Mouse (Mus musculus) kidney, postnatal 10 days (tissue): ENCODE measurements around the gene Coro1b.

Experiments
- DNase-seq: peaks from one replicate; pipeline ENCODE4 v3.0.0; 2021; ENCODE audit warnings: mixed read lengths

Coro1b gene

GRCm38 (mm10) chr19:4144550-4145498, 3.6 kb upstream of the Coro1b start:
- peak; percentile 51 for DNase-seq

DNA sequence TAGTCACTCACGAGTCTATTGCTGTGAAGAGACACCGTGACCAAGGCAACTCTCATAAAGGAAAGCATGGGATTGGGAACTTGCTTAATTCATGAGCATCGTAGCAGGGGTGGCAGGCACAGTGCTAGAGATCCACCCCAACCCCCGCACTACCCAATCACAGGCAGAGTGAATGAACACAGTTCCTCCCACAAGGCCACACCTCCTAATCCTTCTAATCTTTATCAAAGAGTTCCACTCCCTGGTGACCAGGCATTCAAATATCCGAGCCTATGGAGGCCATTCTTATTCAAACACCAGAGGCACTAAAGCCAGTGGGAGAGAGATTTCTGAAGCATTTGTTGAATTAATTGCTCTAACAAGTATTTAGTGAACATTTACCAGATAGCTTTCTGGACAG, 2.5 kb upstream of the Coro1b start:
- DNase-seq: no peak

GRCm38 (mm10) chr19:4146366-4147021, 1.9 kb upstream of the Coro1b start:
- no peak for DNase-seq

- DNase-seq: no peak
Measured at GRCm38 (mm10) chr19:4147022-4147405, 1.4 kb upstream of the Coro1b start.

- DNase-seq: no peak
Measured at GRCm38 (mm10) chr19:4147782-4148490, 483 bp upstream of the Coro1b start.

GRCm38 (mm10) chr19:4148819-4149218, 400 bp downstream of the Coro1b start:
- no peak for DNase-seq

DNA sequence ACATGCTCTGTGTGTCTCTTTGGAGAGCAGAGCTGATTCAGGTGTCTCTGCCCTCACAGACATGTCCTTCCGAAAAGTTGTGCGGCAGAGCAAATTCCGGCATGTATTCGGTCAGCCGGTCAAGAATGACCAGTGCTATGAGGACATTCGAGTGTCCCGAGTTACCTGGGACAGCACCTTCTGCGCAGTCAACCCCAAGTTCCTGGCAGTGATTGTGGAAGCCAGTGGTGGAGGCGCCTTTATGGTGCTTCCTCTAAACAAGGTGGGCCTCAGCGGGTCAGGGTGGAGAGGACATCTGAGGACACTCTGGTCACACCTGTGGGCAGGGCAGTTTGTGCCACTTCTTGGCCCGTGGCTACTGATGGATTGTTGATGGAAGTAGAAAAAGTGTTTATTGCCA, 864 bp downstream of the Coro1b start:
- no peak for DNase-seq

DNA sequence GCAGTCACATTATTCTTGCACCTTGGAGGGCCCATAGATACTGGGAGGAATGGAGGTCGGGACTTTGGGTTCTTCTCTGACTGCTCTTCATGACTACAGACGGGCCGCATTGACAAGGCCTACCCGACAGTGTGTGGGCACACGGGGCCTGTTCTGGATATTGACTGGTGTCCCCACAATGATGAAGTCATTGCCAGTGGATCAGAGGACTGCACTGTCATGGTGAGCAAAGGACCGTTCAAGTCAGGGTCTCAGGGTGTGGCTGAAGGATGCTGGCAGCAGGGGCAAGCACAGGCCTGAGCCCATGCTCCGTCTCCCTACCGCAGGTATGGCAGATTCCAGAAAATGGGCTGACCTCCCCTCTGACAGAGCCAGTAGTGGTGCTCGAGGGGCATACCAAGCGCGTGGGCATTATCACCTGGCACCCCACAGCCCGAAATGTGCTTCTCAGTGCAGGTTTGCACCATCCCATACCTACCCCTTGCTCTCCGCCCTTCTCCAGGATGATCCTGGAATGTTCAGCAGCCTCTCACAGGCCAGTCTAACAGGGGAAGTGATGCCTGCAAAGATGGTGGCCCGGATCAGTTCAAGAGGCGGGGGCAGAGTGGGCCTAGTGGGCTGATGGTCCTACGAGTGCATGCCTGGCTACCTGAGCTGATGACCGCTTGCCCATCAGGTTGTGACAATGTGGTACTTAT, 1.5 kb downstream of the Coro1b start:
- DNase-seq: no peak

DNA sequence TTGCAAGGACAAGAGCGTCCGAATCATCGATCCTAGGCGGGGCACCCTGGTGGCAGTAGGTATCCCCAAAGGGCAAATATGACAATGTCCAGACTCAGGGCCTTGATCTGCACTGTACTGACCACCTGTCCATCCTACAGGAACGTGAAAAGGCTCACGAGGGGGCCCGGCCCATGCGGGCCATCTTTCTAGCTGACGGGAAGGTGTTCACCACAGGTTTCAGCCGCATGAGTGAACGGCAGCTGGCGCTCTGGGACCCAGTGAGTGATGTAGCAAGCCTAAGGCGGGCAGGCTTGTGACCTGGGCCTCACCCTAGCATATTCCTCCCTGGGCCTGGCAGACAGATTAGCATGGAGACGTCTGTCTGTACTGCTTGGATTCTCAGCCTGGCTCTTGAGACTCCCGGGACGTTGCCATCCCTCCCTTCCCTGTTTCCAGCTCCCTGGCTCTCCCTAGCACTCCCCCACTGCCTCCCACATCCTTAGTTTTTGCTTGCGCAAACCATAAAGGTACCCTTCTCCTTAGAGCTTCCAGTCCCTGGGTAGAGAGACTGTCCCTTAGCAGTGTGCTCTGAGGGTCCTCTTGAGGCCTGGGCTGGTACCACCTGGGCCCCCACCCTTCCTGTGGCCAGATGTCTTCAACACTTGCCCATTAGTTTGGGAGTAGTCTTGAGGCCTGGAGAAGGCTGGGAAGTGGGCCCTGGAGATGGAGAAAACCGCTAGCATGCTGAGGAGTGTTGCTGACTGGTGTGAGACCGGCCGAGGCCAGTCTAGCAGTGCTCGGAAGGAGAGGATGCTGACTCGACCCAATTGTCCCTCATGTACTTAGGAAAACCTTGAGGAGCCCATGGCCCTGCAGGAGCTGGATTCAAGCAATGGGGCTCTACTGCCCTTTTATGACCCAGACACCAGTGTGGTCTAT, 2.4 kb downstream of the Coro1b start:
- DNase-seq: no peak

- no peak for DNase-seq
Measured at GRCm38 (mm10) chr19:4151488-4151860, 3.1 kb downstream of the Coro1b start.

GRCm38 (mm10) chr19:4151898-4152297, 3.5 kb downstream of the Coro1b start:
- no peak for DNase-seq

DNA sequence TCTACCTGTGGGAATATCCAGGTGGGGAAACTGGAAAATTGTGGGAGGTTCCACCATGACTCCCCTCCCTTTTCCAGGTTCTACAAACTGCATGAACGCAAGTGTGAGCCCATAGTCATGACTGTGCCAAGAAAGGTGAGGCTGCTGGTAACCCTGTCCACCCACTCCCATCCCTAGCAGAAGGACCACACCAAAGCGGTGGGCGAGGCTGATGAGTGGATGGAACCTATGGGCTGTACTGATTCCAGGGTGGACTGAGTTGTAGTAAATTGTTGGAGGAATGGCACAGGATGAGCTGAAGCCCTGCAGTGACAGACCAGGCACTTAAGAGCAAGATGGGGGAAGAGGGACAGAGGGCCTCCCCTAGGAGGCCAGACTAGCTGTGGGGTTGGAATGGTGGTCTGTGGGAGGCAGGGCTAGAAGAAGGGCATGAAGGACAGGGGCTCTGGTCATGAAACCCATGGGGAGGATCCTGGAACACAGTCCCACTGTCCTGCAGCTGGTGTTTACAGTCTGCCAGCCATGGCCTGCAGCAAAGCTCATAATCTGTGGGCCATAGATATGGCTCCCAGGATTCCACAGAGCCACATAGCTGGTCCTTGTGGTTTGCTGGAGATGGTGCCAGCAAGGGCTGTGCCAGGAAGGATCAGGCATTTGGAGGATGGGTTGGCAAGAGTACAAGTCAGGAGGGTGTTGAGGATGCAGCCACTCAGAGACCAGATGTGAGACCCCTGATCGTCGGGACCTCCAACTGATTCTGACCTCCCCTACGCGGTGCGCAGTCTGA, 4.2 kb downstream of the Coro1b start:
- no peak for DNase-seq

DNA sequence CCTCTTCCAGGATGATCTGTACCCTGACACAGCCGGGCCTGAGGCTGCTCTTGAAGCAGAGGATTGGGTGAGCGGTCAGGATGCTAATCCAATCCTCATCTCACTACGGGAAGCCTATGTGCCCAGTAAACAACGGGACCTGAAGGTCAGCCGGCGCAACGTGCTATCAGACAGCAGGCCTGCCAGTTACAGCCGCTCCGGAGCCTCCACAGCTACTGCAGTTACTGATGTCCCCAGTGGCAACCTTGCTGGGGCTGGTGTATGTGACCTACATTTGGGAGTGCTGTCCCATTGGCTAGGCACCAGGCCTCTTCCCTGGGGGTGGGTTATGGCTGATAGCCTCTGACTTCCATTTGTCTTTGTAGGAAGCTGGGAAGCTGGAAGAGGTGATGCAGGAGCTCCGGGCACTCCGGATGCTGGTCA, 4.8 kb downstream of the Coro1b start, which contains the start of gene Ptprcap:
TSS of gene Ptprcap (plus strand) at position 373 of the 423 bp plus-strand sequence.
- DNase-seq: no peak

DNA sequence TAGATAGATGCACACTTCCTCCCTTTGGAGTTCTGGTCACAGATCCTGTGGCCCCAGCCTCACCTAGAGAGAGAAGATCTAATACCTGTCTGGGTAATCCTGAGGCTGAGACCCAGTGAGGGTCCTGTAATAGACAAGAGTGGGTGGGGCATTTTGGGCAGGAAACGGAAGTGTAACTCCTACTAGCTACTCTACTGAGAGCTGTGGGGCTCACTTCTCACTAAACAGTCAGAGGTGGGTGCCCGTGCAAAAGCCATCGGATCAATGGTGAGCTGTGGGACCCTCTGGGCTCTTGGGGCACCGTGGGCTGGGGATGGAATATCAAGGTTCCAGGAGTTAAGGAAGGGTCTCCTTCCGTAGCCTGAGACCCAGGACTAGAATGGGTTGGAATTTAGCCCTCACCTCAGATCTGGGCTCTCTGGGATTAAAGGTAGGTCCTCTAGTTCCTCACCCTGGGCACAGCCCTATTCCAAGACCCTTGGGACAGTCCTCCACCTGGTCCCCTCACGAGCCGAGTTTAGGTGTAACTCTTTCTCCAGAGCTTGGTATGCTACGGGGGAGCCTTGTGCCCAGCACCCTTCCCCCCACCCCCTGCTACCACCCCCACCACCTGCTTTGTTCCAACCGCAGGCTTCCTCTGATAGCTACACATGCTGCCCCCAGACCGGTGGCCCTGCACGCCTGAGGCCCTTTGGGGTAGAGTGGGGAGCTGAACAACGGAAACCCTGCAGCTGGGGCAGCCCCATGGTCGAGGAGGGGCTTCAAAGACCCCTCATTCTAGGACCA, 6.2 kb downstream of the Coro1b start:
- DNase-seq: no peak

DNA sequence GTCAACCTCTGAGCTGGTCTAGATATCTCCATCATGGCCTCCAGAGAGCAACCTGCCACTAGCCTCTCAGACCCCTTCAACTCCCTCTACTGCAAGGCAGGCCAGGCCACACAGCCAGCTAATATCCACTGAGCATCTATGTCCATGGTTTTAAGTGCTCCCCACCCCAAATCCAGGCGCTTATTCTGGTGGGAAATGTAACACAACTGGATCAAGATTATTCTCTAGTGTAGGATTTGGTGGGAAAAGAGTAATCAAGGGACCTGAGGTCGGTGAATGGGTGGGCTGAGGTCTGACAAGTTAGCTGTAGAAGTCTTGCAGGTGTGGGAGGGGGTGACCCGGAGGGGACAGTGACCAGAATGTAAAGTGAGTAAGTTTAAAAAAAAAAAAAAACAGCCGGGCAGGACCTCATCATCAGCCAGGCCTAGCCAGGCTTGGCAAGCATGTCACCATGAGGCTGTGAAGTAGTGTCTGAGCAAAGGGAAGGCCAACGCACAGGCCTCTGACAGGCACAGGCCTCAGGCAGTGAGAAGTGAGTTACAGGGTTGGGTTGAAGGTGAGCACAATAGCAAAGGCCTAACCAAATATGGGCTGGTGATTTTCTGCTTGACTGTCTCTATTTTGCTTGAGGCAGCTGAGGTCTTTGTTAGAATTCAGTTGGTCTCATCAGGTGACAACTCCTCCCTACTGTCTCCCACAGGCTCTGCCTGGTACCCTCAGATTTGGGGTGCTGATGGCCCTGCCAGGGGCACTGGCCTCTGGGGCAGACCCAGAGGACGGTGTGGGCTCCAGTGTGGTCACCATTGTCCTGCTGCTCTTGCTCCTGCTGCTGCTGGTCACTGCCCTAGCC, 7.0 kb downstream of the Coro1b start:
- no peak for DNase-seq

- DNase-seq: no peak
Measured at GRCm38 (mm10) chr19:4156073-4156579, 7.7 kb downstream of the Coro1b start.

DNA sequence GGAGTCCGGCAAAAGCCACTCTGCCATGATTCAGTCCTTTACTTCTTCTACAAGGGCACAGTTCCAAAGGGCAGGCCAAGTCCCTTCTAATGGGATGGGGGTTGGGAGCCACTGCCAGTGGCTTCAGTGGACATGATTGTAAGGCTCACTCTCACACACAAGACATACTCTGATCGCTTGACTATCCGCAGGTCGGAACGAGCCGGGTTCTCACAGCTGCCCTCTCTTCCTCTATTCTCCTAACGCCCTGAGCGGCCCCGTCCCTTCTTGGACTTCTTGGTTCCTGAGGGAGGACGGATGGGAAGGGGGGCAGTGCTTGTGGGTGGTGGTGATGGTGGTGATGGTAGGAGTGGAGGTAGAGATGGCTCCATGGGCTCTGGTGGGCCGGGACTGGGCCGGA, 8.4 kb downstream of the Coro1b start:
- no peak for DNase-seq

DNA sequence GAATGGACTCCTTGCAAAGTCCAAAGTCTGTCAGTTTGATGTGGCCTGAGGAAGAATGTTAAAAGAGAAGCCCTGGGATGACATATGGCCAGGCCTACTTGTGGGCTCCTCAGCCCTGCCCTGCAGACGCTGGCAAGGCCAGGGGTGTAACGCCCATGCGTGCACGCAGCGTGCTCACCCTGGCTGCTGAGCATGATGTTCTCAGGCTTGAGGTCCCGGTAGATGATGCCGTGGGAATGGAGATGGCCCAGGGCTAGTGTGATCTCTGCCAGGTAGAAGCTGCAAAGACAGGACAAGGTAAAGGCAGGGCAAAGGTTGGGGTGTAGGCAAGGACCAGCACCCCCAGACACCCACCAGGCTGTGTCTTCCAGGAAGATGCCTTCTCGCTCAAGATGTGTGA, 10.6 kb downstream of the Coro1b start:
- no peak for DNase-seq
